Comparison of ENCODE assay signal across 1 mouse cellular context in genomic region chr8:74972322-74972883, GRCm38 (mm10).
TF ChIP-seq lines count a peak whose summit lies in the region.

No protein-coding gene starts in this region.

TF ChIP-seq in MEL, 35 proteins besides CTCF, POLR2A, EP300 and RAD21:
- TF ChIP-seq MAZ (IDR thresholded peaks at IDR 0.05; ENCODE audit: low read depth, low read length) (no peak), UBTF (IDR thresholded peaks at IDR 0.05; ENCODE audit: borderline replicate concordance, insufficient read depth, low read depth, low read length) (no peak), NELFE (IDR thresholded peaks at IDR 0.05; ENCODE audit: low read depth, low read length) (no peak), GABPA (IDR thresholded peaks at IDR 0.05; ENCODE audit: low read depth, low read length) (no peak)
TF ChIP-seq in MEL: peak in this region for 0.
